Mouse (Mus musculus) erythroblast, embryonic 14.5 days (primary cell): ENCODE measurements around the gene Abca13.

ENCODE experiments used
- GATA1 ChIP-seq: IDR thresholded peaks from 2 replicates; pipeline ENCODE4 v1.6.1; 2012; ENCODE audit warnings: low read length, inconsistent platforms, mixed read lengths
- TAL1 ChIP-seq: IDR thresholded peaks from 3 replicates; pipeline ENCODE4 v1.6.1; 2012; ENCODE audit warnings: low read length, inconsistent platforms, mixed read lengths

DNA sequence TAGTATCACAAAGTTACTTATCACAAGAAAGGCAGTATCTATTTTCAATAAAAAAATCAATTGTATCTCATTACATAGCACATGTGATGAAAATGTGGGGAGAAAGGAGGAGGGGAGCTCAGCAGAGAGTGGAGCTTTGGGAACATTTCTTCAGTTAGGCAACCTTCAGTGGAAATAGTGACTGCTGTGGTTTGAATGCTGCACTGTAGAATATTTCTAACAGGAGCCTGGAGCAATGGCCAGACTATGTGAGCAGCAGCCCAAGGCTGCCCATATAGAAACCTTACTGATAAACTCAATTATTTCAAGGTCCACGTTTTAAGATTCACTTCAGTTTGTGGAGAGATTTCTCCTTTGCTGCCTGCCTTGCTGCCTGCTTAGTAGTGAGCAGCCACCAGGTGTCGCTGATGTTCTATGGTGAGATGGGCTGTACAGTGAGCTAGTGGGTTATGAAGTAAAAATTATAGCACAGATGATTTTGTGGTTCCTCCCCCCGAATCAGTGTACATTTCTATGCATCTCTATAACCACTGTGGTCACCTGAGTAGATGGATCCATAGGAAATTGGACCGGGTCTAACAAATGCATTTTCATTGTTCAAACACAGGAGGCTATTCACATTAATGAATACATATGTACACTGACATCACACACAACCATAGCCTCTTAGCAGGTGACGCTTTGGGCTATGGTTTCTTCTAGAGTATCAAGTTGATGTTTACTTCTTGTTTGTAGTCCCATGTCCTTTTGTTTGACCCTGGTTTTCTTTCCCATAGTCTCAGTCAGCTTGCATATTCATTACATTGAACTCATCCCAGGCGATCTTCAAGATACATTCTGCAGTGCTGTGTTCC, 125.6 kb downstream of the Abca13 start:
- TF ChIP-seq GATA1 (no peak), TAL1 (no peak)
